Mouse (Mus musculus): ENCODE data around the gene Gm21961.
"Not testable (repeated sequence)": the region's sequence is repeated elsewhere in the genome, so short reads cannot be mapped to it uniquely, and the experiment has no call there.

Gm21961 gene

GRCm38 (mm10) chr15:65014804-65015203 lies at the start of gene Gm21961:
TSS of gene Gm21961 (minus strand) at chr15:65014904.
- no peak for DNase-seq (ENCODE audit: low read depth, low spot score)

DNA sequence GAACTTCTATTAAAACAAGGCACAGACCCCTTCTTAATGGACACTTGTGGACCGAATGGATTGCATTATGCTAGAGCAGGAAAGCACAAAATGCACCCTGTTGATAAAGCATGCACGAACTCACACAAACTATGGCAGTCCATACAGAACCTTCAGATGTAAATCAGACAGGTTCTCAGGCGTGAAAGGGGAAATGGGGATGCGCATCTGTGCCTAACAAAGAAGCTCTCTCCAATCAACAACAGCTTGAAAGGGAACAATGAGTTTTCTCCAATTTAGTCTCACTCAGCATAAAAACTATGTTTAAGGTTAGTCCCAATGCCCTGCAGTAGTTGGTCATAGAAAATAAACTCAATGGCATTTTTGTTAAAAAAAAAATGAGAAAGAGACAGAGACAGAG lies 27.3 kb upstream of the Gm21961 start:
- no peak for DNase-seq (ENCODE audit: low read depth, low spot score)

- DNase-seq (ENCODE audit: low read depth, low spot score) = not testable (repeated sequence)
These were observed 24.5 kb upstream of the Gm21961 start for GRCm38 (mm10) chr15:65039216-65039615.

- DNase-seq (ENCODE audit: low read depth, low spot score) = no peak
These were observed 3.3 kb upstream of the Gm21961 start for GRCm38 (mm10) chr15:65017971-65018370.

DNA sequence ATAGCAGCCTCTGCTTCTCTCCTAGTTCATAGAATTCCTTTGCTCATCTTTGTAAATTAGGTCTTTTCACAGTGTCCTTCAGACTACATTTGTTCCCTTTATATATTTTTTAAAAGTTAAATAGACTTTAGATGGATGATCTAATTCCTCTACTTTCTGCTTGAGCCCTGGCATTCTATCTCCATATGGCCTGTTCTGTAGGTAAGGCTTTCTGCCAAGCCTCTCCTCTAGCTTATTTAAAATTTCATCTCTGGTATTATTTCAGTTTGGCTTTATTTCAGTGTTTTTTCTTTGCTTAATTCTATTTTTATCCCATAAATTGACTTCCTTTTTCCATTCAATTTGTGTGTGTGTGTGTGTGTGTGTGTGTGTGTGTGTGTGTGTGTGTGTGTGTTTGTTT lies 8.5 kb downstream of the Gm21961 start:
- no peak for DNase-seq (ENCODE audit: low read depth, low spot score)

DNA sequence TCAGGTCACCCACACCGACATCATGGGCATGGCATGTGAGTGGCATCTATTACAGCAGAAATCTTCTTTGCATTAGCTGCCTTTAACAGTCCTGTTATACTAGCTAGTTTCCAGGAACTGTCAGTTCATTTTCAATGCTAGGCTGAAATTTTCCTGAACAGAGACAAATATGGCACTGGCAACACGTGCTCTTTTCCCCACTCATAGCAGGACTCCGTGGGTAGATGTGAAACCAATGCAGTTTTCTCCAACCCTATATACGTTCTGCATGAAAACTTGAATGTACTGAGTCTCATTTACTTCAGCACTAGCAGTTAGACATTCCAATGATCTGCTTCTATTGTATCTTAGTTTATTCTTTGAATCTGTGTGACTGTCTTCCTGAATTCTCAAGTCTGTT lies 20.2 kb downstream of the Gm21961 start:
- no peak for DNase-seq (ENCODE audit: low read depth, low spot score)

- DNase-seq (ENCODE audit: low read depth, low spot score) = no peak
These were observed 34.7 kb downstream of the Gm21961 start for GRCm38 (mm10) chr15:64979976-64980375.

DNA sequence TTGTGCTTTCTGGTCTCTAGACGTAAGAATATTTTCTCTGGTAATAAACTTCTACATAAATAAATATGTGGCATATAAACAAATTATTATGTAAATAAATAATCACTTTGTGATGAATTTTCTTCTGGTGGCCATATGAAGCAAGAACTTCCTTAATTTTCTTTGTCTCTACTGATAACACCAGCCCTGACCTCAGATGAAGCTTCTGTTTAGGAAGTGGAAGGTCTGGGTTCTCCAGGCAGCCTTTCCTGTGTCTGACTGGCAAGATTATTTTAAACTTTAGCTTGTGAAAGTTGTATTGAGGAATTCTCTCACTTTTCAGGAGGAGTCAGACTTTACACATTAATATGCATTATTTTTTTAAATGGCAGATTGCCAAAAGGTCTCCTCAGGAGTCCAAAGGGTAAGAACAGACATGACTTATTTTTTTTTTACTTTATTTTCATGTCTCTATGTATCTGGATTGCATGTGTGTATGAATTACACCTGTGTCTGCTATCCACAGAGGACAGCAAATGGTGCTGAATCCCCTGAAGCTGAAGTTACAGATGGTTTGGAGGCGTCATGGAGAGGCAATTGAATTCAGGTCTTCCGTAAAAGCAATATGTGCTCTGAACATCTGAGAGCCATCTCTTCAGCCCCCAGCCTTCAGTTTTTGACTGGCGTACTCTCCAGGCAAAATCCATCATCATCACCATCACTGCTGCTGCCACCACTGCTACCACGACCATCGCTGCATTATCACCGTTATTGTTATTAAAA lies 38.5 kb downstream of the Gm21961 start:
- no peak for DNase-seq (ENCODE audit: low read depth, low spot score)
